8 mouse cellular contexts compared by ENCODE assay signal in genomic region chr8:71405401-71406098, GRCm38 (mm10). TPM values are rescaled to one million over a fixed set of nuclear protein-coding genes. Genes with fewer than 3 reads are reported as not detected.
DNase-seq lines count a peak whose midpoint lies in the region; ATAC-seq lines count a peak whose summit lies in the region.

Gene Ankle1, plus strand, starts transcription at chr8:71406010.

- ATAC-seq in embryonic facial prominence, embryonic 14.5 days (ENCODE audit: low read depth) = peak; percentile 93
- peak; percentile 83 for ATAC-seq in kidney, embryonic 14.5 days (ENCODE audit: low FRiP score, low TSS enrichment)
- ATAC-seq in limb, embryonic 15.5 days (ENCODE audit: insufficient number of reproducible peaks, low FRiP score, low TSS enrichment, low read depth) = peak; percentile 85

- no peaks in the 10 kb centered on the region for H3K9me3 ChIP-seq in embryonic facial prominence, embryonic 14.5 days (ENCODE audit: control insufficient read depth, low read length)
- no peaks in the 10 kb centered on the region for H3K9me3 ChIP-seq in kidney, embryonic 14.5 days (ENCODE audit: control insufficient read depth, low read length)
- H3K9me3 ChIP-seq in limb, embryonic 15.5 days = no peaks in the 10 kb centered on the region

- peak within 1 kb of the TSS; percentile 63 for H3K27ac ChIP-seq in embryonic facial prominence, embryonic 14.5 days (replicated peaks; ENCODE audit: low read depth, low read length)
- peak within 1 kb of the TSS; percentile 61 for H3K27ac ChIP-seq in kidney, embryonic 14.5 days (ENCODE audit: low read depth, low read length)
- peak within 1 kb of the TSS; percentile 13 for H3K27ac ChIP-seq in limb, embryonic 15.5 days

- H3K4me1 ChIP-seq in embryonic facial prominence, embryonic 14.5 days (ENCODE audit: control insufficient read depth, insufficient read depth, low read length) = peaks cover 6% of the 10 kb centered on the region; the same call in 1 of the 2 replicates
- H3K4me1 ChIP-seq in kidney, embryonic 14.5 days (ENCODE audit: control insufficient read depth, insufficient read depth, low read length) = peaks cover 15% of the 10 kb centered on the region
- H3K4me1 ChIP-seq in limb, embryonic 15.5 days = peaks cover 21% of the 10 kb centered on the region

- peak within 1 kb of the TSS; percentile 73 for H3K9ac ChIP-seq in embryonic facial prominence, embryonic 14.5 days (ENCODE audit: low read depth, low read length)
- H3K9ac ChIP-seq in kidney, embryonic 14.5 days (ENCODE audit: low read depth, low read length) = peak within 1 kb of the TSS; percentile 77
- peak within 1 kb of the TSS; percentile 54; the same call in 1 of the 2 replicates for H3K9ac ChIP-seq in limb, embryonic 15.5 days

- no peaks in the 10 kb centered on the region for H3K27me3 ChIP-seq in embryonic facial prominence, embryonic 14.5 days (replicated peaks; ENCODE audit: control insufficient read depth, insufficient read depth, low read length)
- no peaks in the 10 kb centered on the region for H3K27me3 ChIP-seq in kidney, embryonic 14.5 days (ENCODE audit: control insufficient read depth, insufficient read depth, low read length)
- H3K27me3 ChIP-seq in limb, embryonic 15.5 days = no peaks in the 10 kb centered on the region

- DNase-seq in 3T3-L1 (ENCODE audit: low read depth, low spot score) = peak; percentile 95
- peak; percentile 98 to 99 for DNase-seq in adrenal gland, postnatal 4 days (ENCODE audit: low spot score in 2 of 2)
- DNase-seq in embryonic facial prominence, embryonic 14.5 days (ENCODE audit: low spot score) = peak; percentile 95
- peak; percentile 91 to 96 for DNase-seq in heart, adult 9 months (ENCODE audit: low spot score in 2 of 2)
- peak; percentile 95 to 98 for DNase-seq in monocyte, adult 2 months (ENCODE audit: low read depth in 1 of 2, low spot score in 2 of 2)
- peak; percentile 90 to 94 for DNase-seq in spleen, postnatal 36 days (ENCODE audit: low spot score in 2 of 2)

- H3K4me2 ChIP-seq in embryonic facial prominence, embryonic 14.5 days (ENCODE audit: low read depth, low read length) = peak within 1 kb of the TSS; percentile 98
- H3K4me2 ChIP-seq in kidney, embryonic 14.5 days (replicated peaks; ENCODE audit: low read depth, low read length) = peak within 1 kb of the TSS; percentile 94
- H3K4me2 ChIP-seq in limb, embryonic 15.5 days = peak within 1 kb of the TSS; percentile 96

- H3K36me3 ChIP-seq in embryonic facial prominence, embryonic 14.5 days (ENCODE audit: control insufficient read depth, insufficient read depth, low read length) = peaks cover 36% of the 10 kb centered on the region
- H3K36me3 ChIP-seq in kidney, embryonic 14.5 days (ENCODE audit: control insufficient read depth, insufficient read depth, low read length) = peaks cover 41% of the 10 kb centered on the region
- peaks cover 20% of the 10 kb centered on the region for H3K36me3 ChIP-seq in limb, embryonic 15.5 days

- H3K4me3 ChIP-seq in embryonic facial prominence, embryonic 14.5 days (ENCODE audit: low read depth, low read length) = peak within 1 kb of the TSS; percentile 69
- peak within 1 kb of the TSS; percentile 80 for H3K4me3 ChIP-seq in kidney, embryonic 14.5 days (ENCODE audit: low read length)
- H3K4me3 ChIP-seq in limb, embryonic 15.5 days = peak within 1 kb of the TSS; percentile 66

- WGBS in embryonic facial prominence, embryonic 14.5 days = 20% methylated on average over 27 of the region's 33 CpGs
- 16% methylated on average over 33 of the region's 33 CpGs for WGBS in kidney, embryonic 14.5 days
- WGBS in limb, embryonic 15.5 days = 18% methylated on average over 33 of the region's 33 CpGs

RNA-seq across cellular contexts. Expression of gene Ankle1, which starts in this region (rescaled TPM):
- total RNA-seq in adrenal gland, postnatal 4 days (2021) = 10 to 100 TPM; 13.5 to 14.6 TPM
- 13.0 and 16.4 TPM in 2 replicates for polyA plus RNA-seq in embryonic facial prominence, embryonic 14.5 days (2014; fragmentation: Nextera tagmentation; extraction: Ambion mirVana)
- polyA plus RNA-seq in kidney, embryonic 14.5 days (2014; fragmentation: Nextera tagmentation; extraction: Ambion mirVana) = 28.5 and 38.2 TPM in 2 replicates
- 30.2 and 30.6 TPM in 2 replicates for polyA plus RNA-seq in limb, embryonic 15.5 days (2015; fragmentation: Nextera tagmentation; extraction: Ambion mirVana)

Comparison
In these comparisons a context has a peak if more than half of its experiments do, and no peak if none do; other contexts are left out.
1. Peak in every context shown above with its lines: DNase-seq, ATAC-seq, H3K4me3 ChIP-seq and H3K27ac ChIP-seq.
2. H3K27ac ChIP-seq: peak in every context shown above with its lines; median percentile 63 in embryonic facial prominence, embryonic 14.5 days; 61 in kidney, embryonic 14.5 days; 13 in limb, embryonic 15.5 days.